Mouse (Mus musculus): ENCODE measurements at regions not wholly inside any gene's neighbourhood (a gene's known extent, or its start where the extent isn't known, plus 50 kb on each side); places are given as distances from the start of the nearest gene placed in this dataset.

GRCm38 (mm10) chr13:70003591-70003990 lies 201.4 kb downstream of the Med10 start:
- H3K36me3 ChIP-seq (ENCODE audit: insufficient read depth) = no peaks in the 10 kb centered on the region
- no peaks in the 10 kb centered on the region for H3K4me1 ChIP-seq (ENCODE audit: insufficient read depth)
- 74% methylated on average over 15 of the region's 15 CpGs for WGBS
- no peak overlapping the region for H3K27ac ChIP-seq (ENCODE audit: low read depth)
- H3K9me3 ChIP-seq (ENCODE audit: low read depth, low read length) = no peaks in the 10 kb centered on the region
- DNase-seq (no peak), ATAC-seq (ENCODE audit: insufficient read depth) (no peak)
- no peaks in the 10 kb centered on the region for H3K27me3 ChIP-seq (ENCODE audit: insufficient read depth, low read length)
- TF ChIP-seq CTCF (IDR thresholded peaks at IDR 0.05; ENCODE audit: low read depth) = no peak
- no peak overlapping the region for H3K4me2 ChIP-seq
- H3K4me3 ChIP-seq (ENCODE audit: low read depth, low read length) = no peak overlapping the region
- H3K9ac ChIP-seq = no peak overlapping the region

GRCm38 (mm10) chr13:70012123-70012522 lies 209.9 kb downstream of the Med10 start:
- H3K9ac ChIP-seq = no peak overlapping the region
- 39% methylated on average over 3 of the region's 3 CpGs for WGBS
- H3K4me1 ChIP-seq (ENCODE audit: insufficient read depth) = no peaks in the 10 kb centered on the region
- no peak for DNase-seq
- no peak for TF ChIP-seq CTCF (IDR thresholded peaks at IDR 0.05; ENCODE audit: low read depth)
- no peak overlapping the region for H3K4me2 ChIP-seq
- no peaks in the 10 kb centered on the region for H3K9me3 ChIP-seq (ENCODE audit: low read depth, low read length)
- H3K27ac ChIP-seq (ENCODE audit: low read depth) = no peak overlapping the region
- no peak for ATAC-seq (ENCODE audit: insufficient read depth)
- no peak overlapping the region for H3K4me3 ChIP-seq (ENCODE audit: low read depth, low read length)
- H3K27me3 ChIP-seq (ENCODE audit: insufficient read depth, low read length) = no peaks in the 10 kb centered on the region
- H3K36me3 ChIP-seq (ENCODE audit: insufficient read depth) = no peaks in the 10 kb centered on the region

GRCm38 (mm10) chr13:70015183-70015582 lies 213.0 kb downstream of the Med10 start:
- 63% methylated on average over 4 of the region's 4 CpGs for WGBS
- Histone ChIP-seq H3K4me1 (ENCODE audit: insufficient read depth) (no peaks in the 10 kb centered on the region), H3K36me3 (ENCODE audit: insufficient read depth) (no peaks in the 10 kb centered on the region), H3K4me3 (ENCODE audit: low read depth, low read length) (no peak overlapping the region), H3K9ac (no peak overlapping the region), H3K9me3 (ENCODE audit: low read depth, low read length) (no peaks in the 10 kb centered on the region), H3K27me3 (ENCODE audit: insufficient read depth, low read length) (no peaks in the 10 kb centered on the region), H3K4me2 (no peak overlapping the region), H3K27ac (ENCODE audit: low read depth) (no peak overlapping the region)
- no peak for ATAC-seq (ENCODE audit: insufficient read depth)
- no peak for TF ChIP-seq CTCF (IDR thresholded peaks at IDR 0.05; ENCODE audit: low read depth)
- DNase-seq = no peak

GRCm38 (mm10) chr13:70017535-70017934 lies 215.3 kb downstream of the Med10 start:
- no peak for ATAC-seq (ENCODE audit: insufficient read depth)
- WGBS = 66% methylated on average over 5 of the region's 5 CpGs

GRCm38 (mm10) chr13:70019999-70020838 lies 218.0 kb downstream of the Med10 start:
- no peak for ATAC-seq (ENCODE audit: insufficient read depth)
- WGBS = 29% methylated on average over 7 of the region's 7 CpGs

More at GRCm38 (mm10) chr13:70017535-70017934, 215.3 kb downstream of the Med10 start:
- Histone ChIP-seq H3K9me3 (ENCODE audit: low read depth, low read length) (no peaks in the 10 kb centered on the region), H3K4me1 (ENCODE audit: insufficient read depth) (no peaks in the 10 kb centered on the region), H3K4me2 (no peak overlapping the region), H3K36me3 (ENCODE audit: insufficient read depth) (no peaks in the 10 kb centered on the region), H3K9ac (no peak overlapping the region), H3K27ac (ENCODE audit: low read depth) (no peak overlapping the region), H3K4me3 (ENCODE audit: low read depth, low read length) (no peak overlapping the region), H3K27me3 (ENCODE audit: insufficient read depth, low read length) (no peaks in the 10 kb centered on the region)
- peak; percentile 14 for DNase-seq
- TF ChIP-seq CTCF (IDR thresholded peaks at IDR 0.05; ENCODE audit: low read depth) = peak; percentile 14; the same call in 1 of the 2 replicates

GRCm38 (mm10) chr13:70033249-70033648 lies 231.1 kb downstream of the Med10 start:
- ATAC-seq (ENCODE audit: insufficient read depth) (no peak), DNase-seq (no peak)
- H3K4me2 ChIP-seq = no peak overlapping the region
- no peaks in the 10 kb centered on the region for H3K9me3 ChIP-seq (ENCODE audit: low read depth, low read length)
- WGBS = 76% methylated on average over 6 of the region's 6 CpGs
- H3K9ac ChIP-seq = no peak overlapping the region
- no peak overlapping the region for H3K27ac ChIP-seq (ENCODE audit: low read depth)
- H3K27me3 ChIP-seq (ENCODE audit: insufficient read depth, low read length) = no peaks in the 10 kb centered on the region
- TF ChIP-seq CTCF (IDR thresholded peaks at IDR 0.05; ENCODE audit: low read depth) = no peak
- H3K36me3 ChIP-seq (ENCODE audit: insufficient read depth) = no peaks in the 10 kb centered on the region
- no peak overlapping the region for H3K4me3 ChIP-seq (ENCODE audit: low read depth, low read length)
- no peaks in the 10 kb centered on the region for H3K4me1 ChIP-seq (ENCODE audit: insufficient read depth)

More at GRCm38 (mm10) chr13:70019999-70020838, 218.0 kb downstream of the Med10 start:
- Histone ChIP-seq H3K4me3 (ENCODE audit: low read depth, low read length) (no peak overlapping the region), H3K9me3 (ENCODE audit: low read depth, low read length) (no peaks in the 10 kb centered on the region), H3K4me1 (ENCODE audit: insufficient read depth) (no peaks in the 10 kb centered on the region), H3K27ac (ENCODE audit: low read depth) (no peak overlapping the region), H3K9ac (no peak overlapping the region), H3K27me3 (ENCODE audit: insufficient read depth, low read length) (no peaks in the 10 kb centered on the region), H3K4me2 (no peak overlapping the region), H3K36me3 (ENCODE audit: insufficient read depth) (no peaks in the 10 kb centered on the region)
- no peak for TF ChIP-seq CTCF (IDR thresholded peaks at IDR 0.05; ENCODE audit: low read depth)
- no peak for DNase-seq

GRCm38 (mm10) chr13:70033763-70034162 lies 231.6 kb downstream of the Med10 start:
- Histone ChIP-seq H3K9ac (no peak overlapping the region), H3K36me3 (ENCODE audit: insufficient read depth) (no peaks in the 10 kb centered on the region), H3K4me1 (ENCODE audit: insufficient read depth) (no peaks in the 10 kb centered on the region), H3K4me2 (no peak overlapping the region), H3K9me3 (ENCODE audit: low read depth, low read length) (no peaks in the 10 kb centered on the region), H3K4me3 (ENCODE audit: low read depth, low read length) (no peak overlapping the region), H3K27me3 (ENCODE audit: insufficient read depth, low read length) (no peaks in the 10 kb centered on the region), H3K27ac (ENCODE audit: low read depth) (no peak overlapping the region)
- 70% methylated on average over 4 of the region's 4 CpGs for WGBS
- DNase-seq = no peak
- ATAC-seq (ENCODE audit: insufficient read depth) = no peak
- no peak for TF ChIP-seq CTCF (IDR thresholded peaks at IDR 0.05; ENCODE audit: low read depth)
